Mouse (Mus musculus) adrenal gland, postnatal 0 days (tissue): ENCODE results near the gene Gm2431. TPM values are rescaled to one million over a fixed set of nuclear protein-coding genes. Genes with fewer than 3 reads are reported as not detected.

Experiments
- polyA plus RNA-seq: library from polyadenylated mRNA; unstranded; fragments of >200 nt; fragmentation: Nextera tagmentation; extraction: Ambion mirVana; gene quantifications from 2 replicates; pipeline ENCODE4 v1.2.1, GENCODE M21; 2015

Gm2431 gene
- polyA plus RNA-seq: not detected in 2 replicates

DNA sequence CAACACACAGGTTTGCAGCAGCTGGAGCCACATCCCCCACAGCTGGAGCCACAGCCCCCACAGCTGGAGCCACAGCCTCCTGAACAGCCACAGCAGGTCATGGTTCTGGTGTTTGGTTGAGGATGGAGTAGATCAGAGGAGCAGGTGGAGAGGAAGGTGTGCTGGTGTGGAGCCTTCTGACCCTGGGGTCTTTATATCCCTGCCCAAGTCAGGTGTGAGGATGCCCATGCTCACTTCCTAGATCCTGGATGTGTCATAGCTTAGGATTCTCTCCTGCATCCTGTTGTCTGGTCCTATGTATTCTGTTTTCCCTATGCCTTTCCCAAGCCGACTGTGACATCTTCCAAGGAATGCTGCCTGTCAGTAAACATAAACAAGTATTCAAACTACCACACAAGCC, at the start of gene Gm2431:
Gm2431 (minus strand) TSS at position 101 of the 400 bp plus-strand sequence.

DNA sequence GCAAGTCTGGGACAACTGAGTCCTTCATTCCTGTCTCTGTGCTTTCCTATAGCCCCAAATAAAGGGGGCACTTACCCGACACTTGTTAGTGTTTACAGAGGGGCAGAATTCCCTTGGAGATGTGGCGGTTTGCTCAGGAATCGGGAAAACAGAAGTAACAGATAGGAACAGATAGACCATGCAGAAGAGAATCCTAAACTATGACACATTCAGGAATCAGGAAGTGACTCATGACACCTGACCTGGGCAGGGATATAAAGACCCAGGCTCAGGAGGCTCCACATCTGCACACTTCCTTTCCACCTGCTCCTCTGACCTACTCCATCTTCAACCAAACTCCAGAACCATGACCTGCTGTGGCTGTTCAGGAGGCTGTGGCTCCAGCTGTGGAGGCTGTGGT, 45.1 kb upstream of the Gm2431 start, which contains the start of gene Krtap5-4:
Krtap5-4 (plus strand) TSS at position 301 of the 400 bp plus-strand sequence.

GRCm38 (mm10) chr7:142297018-142297417, 38.9 kb upstream of the Gm2431 start, which contains the start of gene Krtap5-1:
Gene Krtap5-1, minus strand, starts transcription at chr7:142297118.

GRCm38 (mm10) chr7:142274263-142274662, 16.1 kb upstream of the Gm2431 start, which contains the start of gene Gm4559:
Gene Gm4559, minus strand, starts transcription at chr7:142274363.

GRCm38 (mm10) chr7:142240978-142241377, 17.2 kb downstream of the Gm2431 start, which contains the start of gene Gm40460:
Gene Gm40460, minus strand, starts transcription at chr7:142241078.

DNA sequence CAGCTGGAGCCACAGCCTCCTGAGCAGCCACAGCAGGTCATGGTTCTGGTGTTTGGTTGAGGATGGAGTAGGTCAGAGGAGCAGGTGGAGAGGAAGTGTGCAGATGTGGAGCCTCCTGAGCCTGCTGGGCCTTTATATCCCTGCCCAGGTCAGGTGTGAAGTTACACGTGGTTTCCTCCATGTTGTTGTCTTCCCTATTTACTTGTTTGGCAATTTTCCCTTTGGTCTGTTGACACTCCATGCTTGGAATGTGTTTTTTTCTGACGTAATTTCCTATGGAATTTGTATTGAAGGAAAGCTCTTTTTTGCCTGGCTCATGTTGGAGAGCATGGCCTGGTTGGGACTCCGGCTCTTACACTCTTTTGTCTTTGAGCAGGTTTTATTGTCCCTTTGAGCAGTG, 28.3 kb downstream of the Gm2431 start, which contains the start of gene Krtap5-5:
Krtap5-5 (minus strand) TSS at position 101 of the 400 bp plus-strand sequence.

GRCm38 (mm10) chr7:142211559-142211958, 46.6 kb downstream of the Gm2431 start, which contains the start of gene Gm7579:
Gene Gm7579, plus strand, starts transcription at chr7:142211859.

Other genes with a start within 250 kb of the Gm2431 start
- gene Mob2, start 197.3 kb downstream of the Gm2431 start, polyA plus RNA-seq: 70.3 and 97.4 TPM in 2 replicates
- 10.1 and 15.8 TPM in 2 replicates for gene Dusp8, start 162.5 kb downstream of the Gm2431 start, polyA plus RNA-seq
- not detected in 2 replicates for gene Gm45618, start 137.6 kb downstream of the Gm2431 start, polyA plus RNA-seq
- not detected in 2 replicates for gene Gm39115, start 122.3 kb downstream of the Gm2431 start, polyA plus RNA-seq
- not detected in 2 replicates for gene Gm45337, start 113.7 kb downstream of the Gm2431 start, polyA plus RNA-seq
- gene Gm29735, start 101.2 kb downstream of the Gm2431 start, polyA plus RNA-seq: not detected in 2 replicates
- gene Gm4553, start 92.6 kb downstream of the Gm2431 start, polyA plus RNA-seq: not detected in 2 replicates
- not detected in 2 replicates for gene Krtap5-2, start 82.3 kb downstream of the Gm2431 start, polyA plus RNA-seq
- gene Gm10153, start 68.0 kb downstream of the Gm2431 start, polyA plus RNA-seq: not detected in 2 replicates
- gene Krtap5-3, start 57.0 kb downstream of the Gm2431 start, polyA plus RNA-seq: not detected in 2 replicates
- not detected in 2 replicates for gene Gm7579, start 46.5 kb downstream of the Gm2431 start, polyA plus RNA-seq
- gene Krtap5-5, start 28.4 kb downstream of the Gm2431 start, polyA plus RNA-seq: not detected in 2 replicates
- gene Gm40460, start 17.3 kb downstream of the Gm2431 start, polyA plus RNA-seq: not detected in 2 replicates
- not detected in 2 replicates for gene Gm4559, start 16.0 kb upstream of the Gm2431 start, polyA plus RNA-seq
- not detected in 2 replicates for gene Krtap5-1, start 38.8 kb upstream of the Gm2431 start, polyA plus RNA-seq
- gene Krtap5-4, start 45.2 kb upstream of the Gm2431 start, polyA plus RNA-seq: not detected in 2 replicates
- gene Ifitm10, start 115.4 kb upstream of the Gm2431 start, polyA plus RNA-seq: 8.8 and 9.5 TPM in 2 replicates
- 2.9 TPM in 1 of 2 replicates, not detected in the other for gene Gm49369, start 124.3 kb upstream of the Gm2431 start, polyA plus RNA-seq
- gene Ctsd, start 129.7 kb upstream of the Gm2431 start, polyA plus RNA-seq: 448 and 665 TPM in 2 replicates
- gene Syt8, start 176.5 kb upstream of the Gm2431 start, polyA plus RNA-seq: 0.99 TPM in 1 of 2 replicates, not detected in the other
- gene Tnni2, start 183.5 kb upstream of the Gm2431 start, polyA plus RNA-seq: 14.4 and 42.6 TPM in 2 replicates
- 34.1 and 44.4 TPM in 2 replicates for gene Lsp1, start 202.5 kb upstream of the Gm2431 start, polyA plus RNA-seq
- 11.5 and 54.4 TPM in 2 replicates for gene Tnnt3, start 240.5 kb upstream of the Gm2431 start, polyA plus RNA-seq